Mouse (Mus musculus) thymus, postnatal 14 days (tissue): Measurements from ENCODE around the gene Mgme1.

ENCODE experiments used
- DNase-seq: peaks from one replicate; pipeline ENCODE4 v3.0.0; 2021

Gene Mgme1

GRCm38 (mm10) chr2:144265120-144265488, 5.4 kb upstream of the Mgme1 start:
- DNase-seq, result no peak

GRCm38 (mm10) chr2:144265916-144266683, 4.4 kb upstream of the Mgme1 start:
- DNase-seq, result no peak

- no peak for DNase-seq
These were observed 3.3 kb upstream of the Mgme1 start for GRCm38 (mm10) chr2:144267004-144267730.

- peak; percentile 51 for DNase-seq
These were observed 2.8 kb upstream of the Mgme1 start for GRCm38 (mm10) chr2:144267731-144268015.

- DNase-seq, result no peak
These were observed 1.8 kb upstream of the Mgme1 start for GRCm38 (mm10) chr2:144268446-144269305.

GRCm38 (mm10) chr2:144269306-144269650, 1.2 kb upstream of the Mgme1 start:
- peak; percentile 32 for DNase-seq

GRCm38 (mm10) chr2:144269679-144270475, 586 bp upstream of the Mgme1 start:
- no peak for DNase-seq

GRCm38 (mm10) chr2:144272088-144272487, 1.6 kb downstream of the Mgme1 start:
- DNase-seq, result no peak

- DNase-seq, result peak; percentile 19
These were observed 4.3 kb downstream of the Mgme1 start for GRCm38 (mm10) chr2:144274741-144275140.

- DNase-seq, result no peak
These were observed 6.4 kb downstream of the Mgme1 start for GRCm38 (mm10) chr2:144276885-144277284.

GRCm38 (mm10) chr2:144279742-144280141, 9.3 kb downstream of the Mgme1 start:
- no peak for DNase-seq

GRCm38 (mm10) chr2:144280568-144280967, 10.1 kb downstream of the Mgme1 start:
- DNase-seq, result no peak

- DNase-seq, result no peak
These were observed 11.0 kb downstream of the Mgme1 start for GRCm38 (mm10) chr2:144281417-144281816.

- DNase-seq, result no peak
These were observed 19.9 kb downstream of the Mgme1 start for GRCm38 (mm10) chr2:144290321-144290720.

- no peak for DNase-seq
These were observed 21.3 kb downstream of the Mgme1 start for GRCm38 (mm10) chr2:144291600-144292305.

- DNase-seq, result no peak
These were observed 24.8 kb downstream of the Mgme1 start for GRCm38 (mm10) chr2:144295145-144295735.

GRCm38 (mm10) chr2:144299749-144300669, 29.5 kb downstream of the Mgme1 start:
- no peak for DNase-seq

- DNase-seq, result no peak
These were observed 30.6 kb downstream of the Mgme1 start for GRCm38 (mm10) chr2:144301101-144301500.

GRCm38 (mm10) chr2:144305721-144306294, 35.3 kb downstream of the Mgme1 start:
- DNase-seq, result no peak

- no peak for DNase-seq
These were observed 38.1 kb downstream of the Mgme1 start for GRCm38 (mm10) chr2:144308561-144308960.
